Mouse (Mus musculus) right cerebral cortex, postnatal 10 days (tissue): ENCODE data around the gene Clcn6.
"Not testable (repeated sequence)": the region's sequence is repeated elsewhere in the genome, so short reads cannot be mapped to it uniquely, and the experiment has no call there.

ENCODE experiments used
- DNase-seq, 2 experiments: peaks; one replicate each; pipeline ENCODE4 v3.0.0; 2021; ENCODE audit warnings: low spot score in 2 of 2

The Clcn6 gene

DNA sequence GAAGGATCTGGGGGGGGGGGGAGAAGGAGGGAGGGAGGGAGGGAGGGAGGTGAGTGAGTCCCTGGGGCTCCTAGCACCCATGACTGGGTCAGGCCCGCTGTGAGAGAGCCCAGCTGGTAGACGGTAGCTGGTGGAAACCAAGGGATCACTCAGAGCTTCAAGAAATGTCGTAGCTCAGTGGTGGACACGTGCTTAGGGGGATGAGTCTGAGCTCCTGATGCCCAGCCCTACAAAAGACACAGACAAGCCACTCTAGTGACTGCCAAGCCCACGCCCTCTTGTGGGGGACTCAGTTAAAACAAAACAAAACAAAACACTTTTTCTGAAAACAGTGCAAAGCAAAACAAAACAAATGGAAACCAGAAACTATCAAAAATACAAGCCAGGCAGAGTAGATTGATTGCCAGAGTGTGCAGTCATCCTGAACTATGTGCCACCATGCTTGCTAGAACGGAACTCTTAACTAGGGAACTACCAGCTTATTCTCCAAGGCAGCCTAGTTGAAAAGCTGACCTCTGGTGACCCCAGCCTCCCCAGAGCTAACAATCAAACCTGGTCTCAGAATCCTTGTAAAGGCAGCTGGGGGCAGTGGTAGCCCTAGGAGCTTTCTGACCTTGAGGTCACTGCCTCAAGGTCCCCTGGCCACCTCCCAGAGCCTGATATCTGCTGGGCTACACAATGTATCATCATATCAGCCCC, 27.2 kb upstream of the Clcn6 start:
- DNase-seq = no peak

DNA sequence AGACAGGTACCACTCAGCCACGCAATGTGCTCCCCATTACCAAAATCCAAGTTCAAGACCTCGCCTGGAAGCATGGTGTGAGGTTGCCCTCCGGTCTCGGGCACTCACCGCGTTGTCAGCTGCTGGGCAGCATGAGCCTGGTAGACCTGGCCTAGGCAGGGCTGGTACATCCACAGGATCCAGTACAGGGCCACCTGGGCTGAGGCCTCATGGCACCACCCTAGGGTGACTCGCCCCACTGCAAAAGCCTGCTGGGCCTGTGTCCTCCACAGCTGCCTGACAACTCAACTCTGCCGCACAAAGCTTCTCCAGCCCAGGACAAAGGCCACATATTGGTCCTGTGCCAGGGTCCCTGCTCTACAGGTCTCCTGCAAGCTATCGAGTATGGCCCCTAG, 22.5 kb upstream of the Clcn6 start:
- no peak for DNase-seq

DNA sequence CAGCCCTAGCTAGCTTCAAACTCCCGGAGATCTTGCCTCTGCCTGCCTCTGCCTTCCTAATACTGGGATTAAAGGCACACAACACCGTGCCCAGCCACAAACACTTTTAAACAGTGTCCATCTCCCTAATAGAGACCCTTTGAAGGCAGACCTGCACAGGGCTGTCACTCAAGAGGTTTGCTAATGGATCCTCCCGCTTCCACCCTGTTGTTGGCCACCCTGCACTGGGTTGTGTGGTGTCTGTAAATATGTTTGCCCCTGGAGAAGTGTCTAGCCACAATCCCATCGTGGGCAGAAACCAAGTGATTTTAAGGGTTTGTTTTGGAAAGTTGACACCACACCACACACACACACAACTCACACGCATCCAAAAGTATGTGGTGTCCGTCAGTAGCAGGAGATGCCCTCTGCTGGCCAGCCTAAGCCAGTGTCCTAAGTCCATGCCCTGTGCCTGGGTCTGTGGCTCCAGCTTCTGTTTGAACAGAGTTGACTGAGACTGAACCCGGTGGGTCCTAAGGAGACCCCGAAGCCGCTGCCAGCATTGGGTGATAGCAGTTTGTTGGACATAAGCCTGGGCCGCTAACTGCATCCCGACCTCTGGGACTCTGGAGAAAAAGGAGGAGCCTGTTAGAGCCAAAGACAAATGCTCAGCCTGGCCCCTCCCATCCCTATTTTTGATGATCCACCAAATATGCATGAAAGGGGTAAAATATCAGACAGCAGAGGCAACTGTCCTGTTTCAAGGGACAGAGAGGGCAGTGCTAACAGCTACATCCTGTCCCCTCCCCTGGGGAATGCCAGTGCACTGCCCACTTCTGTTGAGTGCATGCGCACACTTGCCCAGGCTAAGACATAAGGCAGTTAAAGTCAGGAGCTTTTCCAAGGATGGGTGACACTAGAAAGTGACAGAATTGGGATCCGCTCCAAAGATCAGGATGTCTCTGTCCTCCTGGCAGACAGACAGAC, 21.8 kb upstream of the Clcn6 start:
- no peak for DNase-seq

DNA sequence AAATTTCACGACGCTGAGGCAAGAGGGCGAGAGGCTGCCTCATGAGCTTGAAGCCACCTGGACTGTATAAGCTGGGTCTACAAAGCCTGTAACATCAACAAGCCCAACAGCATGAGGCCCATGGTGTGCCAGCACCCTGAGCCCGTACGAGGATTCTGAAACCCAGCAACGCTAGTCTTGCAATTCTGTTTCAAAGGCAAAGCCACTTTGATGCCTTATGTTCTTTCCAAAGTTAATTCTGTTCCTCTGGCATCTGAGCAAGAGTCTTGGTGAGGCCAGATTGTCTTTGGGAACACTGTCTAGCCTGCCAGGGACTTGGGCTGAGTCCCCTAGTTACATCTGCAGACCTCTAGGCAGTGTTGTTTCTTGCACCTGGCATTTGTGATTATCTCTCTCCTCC, 20.4 kb upstream of the Clcn6 start:
- DNase-seq = peak in 1 of 2 experiments; percentile 73

DNA sequence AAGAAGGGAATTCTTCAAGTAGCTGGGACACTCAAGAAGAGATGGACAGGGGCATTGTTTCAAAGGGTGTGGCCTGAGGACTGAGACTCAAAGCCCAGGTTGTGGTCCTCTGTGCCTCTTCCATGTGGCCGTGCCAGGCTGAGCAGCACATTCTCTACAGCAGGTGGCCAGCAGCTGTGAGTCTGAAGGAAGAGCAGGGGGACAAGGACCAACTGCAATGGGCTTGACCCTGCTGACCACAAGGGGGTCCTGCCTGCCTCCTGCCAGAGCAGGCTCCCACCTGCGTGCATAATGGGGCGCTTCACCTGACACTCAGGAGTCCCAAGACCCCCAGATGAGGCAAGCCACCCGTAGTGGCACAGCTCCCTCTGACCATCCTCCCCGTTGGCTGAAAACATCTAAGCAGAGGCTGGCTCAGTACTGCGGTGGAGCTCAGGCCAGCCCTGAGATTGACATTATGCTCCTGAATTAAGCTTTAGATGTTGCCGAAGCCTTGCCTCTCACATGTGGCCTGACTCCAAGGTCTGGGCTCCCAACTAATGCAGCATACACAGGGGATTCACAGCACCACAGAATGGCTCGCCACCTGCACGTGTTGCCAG, 19.7 kb upstream of the Clcn6 start:
- DNase-seq = no peak

DNA sequence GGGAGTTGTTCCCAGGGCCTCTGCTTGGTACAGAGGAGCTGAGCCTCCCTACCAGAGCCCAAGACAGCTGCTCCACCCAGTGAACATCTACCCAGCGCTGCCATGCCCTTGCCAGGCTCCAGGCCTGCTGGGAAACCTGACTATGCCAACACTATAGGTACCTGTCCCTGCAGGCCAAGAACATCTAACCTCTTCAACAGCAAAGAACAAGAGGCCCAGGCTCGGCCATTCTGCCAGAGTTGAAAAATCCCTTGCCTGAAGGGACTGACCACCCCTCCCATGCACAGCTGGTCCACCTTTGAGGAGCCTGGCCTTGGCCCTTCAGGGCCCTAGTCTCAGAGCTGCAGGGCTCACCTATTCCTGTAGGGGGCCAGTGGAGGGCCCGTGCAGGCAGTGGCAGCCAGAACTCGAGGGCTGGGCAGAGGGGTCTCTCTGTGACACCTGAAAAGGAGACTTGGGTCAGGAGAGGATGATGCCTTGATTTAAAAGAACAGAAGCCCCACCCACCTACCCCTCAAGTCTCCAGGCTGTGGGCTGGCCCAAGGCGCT, 19.1 kb upstream of the Clcn6 start:
- no peak for DNase-seq

DNA sequence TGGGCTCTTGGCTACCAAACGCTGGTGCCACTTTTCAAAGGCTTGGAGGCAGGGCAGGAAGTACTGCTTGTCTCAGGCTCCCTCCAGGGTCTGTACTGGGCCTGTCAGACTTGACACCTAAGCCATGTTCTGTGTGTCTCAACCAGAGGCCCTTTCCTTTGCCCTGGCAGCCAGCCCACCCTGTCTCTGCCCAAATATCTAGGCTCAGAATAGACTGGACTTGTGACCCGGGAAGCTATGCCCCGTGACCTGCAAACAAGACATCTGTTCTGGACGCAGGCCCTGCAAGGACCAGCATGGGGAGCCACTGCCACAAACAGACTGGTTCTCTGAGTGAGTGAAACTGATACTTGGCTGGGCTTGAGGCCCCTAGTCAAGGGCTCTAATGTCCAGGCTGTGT, 18.2 kb upstream of the Clcn6 start:
- DNase-seq = no peak

DNA sequence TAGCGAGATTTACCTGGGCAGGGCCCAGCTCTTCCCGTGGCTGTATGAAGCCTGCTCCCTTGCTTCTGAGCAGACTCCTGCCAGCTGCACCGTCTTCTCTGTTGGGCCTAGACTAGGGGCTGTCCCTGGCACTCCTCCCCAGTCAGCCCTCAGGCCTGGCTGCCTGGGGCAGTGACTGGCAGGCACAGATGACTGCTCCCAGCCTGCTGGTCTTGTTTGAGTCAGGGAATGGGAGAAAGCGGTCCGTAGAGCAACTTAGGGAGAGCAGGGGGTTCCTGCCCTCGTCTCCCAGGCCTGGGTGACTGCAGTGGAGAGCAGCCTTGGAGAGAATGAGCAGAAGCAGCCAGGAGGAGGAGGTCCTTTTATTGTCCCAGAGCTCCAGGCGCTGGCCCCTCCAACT, 17.6 kb upstream of the Clcn6 start:
- no peak for DNase-seq

DNA sequence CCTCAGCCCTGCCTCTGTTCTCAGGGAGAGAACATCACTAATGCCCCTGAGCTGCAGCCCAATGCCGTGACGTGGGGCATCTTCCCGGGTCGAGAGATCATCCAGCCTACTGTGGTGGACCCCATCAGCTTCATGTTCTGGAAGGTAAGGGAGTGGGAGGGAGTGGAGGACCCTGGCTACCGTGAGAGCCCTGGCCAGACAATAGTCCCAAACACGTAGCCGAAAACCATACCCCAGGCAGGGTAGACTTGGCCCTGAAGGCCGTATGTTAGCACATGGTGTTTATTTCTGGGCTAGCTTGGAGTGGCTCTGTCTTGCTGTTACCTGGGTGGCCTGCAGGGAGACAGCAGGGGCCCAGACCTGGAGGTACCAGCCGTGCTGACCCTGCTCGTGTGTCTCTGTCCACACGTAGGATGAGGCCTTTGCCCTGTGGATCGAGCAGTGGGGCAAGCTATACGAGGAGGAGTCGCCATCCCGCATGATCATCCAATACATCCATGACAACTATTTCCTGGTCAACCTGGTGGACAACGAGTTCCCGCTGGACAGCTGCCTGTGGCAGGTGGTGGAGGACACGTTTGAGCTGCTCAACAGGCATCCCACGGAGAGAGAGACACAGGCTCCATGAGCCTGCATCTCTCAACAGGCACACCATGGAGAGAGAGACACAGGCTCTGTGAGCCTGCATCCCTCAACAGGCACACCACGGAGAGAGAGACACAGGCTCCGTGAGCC, 16.5 kb upstream of the Clcn6 start:
- no peak for DNase-seq

DNA sequence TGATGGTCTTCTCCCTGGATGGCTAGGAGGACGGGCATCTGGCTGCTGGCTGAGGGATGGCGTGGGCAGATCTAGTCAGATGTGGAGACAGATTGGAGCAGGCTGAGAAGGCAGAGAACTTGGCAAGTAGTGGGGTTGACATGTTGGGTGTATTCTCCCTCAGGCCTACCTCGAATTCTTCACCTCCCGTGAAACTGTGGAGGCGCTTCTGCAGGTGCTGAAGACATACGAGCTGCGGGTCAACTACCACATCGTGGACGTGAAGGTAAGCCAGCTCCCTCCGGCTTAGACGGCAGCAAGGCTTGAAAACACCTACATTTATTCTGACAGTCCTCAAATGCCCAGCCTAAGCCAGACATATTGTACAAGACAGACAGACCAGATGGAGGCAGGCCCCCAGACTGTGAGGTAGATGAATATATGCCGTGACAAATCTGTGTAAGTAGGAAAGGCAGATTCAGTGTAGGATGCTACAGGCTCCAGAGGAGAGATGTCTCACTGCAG, 14.8 kb upstream of the Clcn6 start:
- peak; percentile 72 to 82 for DNase-seq

DNA sequence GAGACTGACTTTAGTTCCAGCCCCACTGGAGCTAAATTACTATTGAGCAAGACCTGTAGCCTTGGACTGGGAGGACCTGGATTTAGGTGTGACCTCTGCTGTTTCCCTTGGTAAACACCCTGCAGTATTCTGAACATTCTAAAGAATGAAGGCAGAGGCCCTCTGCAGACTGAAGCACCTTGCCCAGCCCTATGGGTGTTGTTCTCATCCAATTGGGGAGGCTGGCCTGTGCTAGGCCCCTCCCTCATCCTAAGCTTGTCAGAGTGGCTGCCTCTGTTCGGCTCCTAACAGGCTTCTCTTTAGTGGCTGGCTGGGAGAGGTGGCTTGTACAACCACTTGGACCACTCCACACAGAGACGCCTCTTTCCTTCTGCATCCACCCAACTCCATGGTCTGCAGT, 14.4 kb upstream of the Clcn6 start:
- DNase-seq = no peak

DNA sequence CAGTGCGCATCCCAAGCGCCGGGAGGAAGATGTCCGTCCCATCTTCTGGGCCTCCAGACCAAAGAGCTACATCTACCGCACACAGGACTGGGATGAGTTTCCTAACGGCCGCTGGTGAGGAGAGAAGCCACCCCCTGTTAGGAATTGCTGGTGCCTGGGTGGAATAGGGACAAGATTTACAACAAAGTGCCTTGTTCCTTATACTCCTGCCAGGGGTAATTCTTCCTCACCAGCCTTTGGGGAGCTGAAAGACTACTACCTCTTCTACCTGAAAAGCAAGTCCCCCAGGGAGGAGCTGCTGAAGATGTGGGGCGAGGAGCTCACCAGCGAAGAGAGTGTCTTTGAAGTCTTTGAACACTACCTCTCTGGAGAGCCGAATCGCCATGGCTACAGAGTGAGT, 13.3 kb upstream of the Clcn6 start:
- no peak for DNase-seq

DNA sequence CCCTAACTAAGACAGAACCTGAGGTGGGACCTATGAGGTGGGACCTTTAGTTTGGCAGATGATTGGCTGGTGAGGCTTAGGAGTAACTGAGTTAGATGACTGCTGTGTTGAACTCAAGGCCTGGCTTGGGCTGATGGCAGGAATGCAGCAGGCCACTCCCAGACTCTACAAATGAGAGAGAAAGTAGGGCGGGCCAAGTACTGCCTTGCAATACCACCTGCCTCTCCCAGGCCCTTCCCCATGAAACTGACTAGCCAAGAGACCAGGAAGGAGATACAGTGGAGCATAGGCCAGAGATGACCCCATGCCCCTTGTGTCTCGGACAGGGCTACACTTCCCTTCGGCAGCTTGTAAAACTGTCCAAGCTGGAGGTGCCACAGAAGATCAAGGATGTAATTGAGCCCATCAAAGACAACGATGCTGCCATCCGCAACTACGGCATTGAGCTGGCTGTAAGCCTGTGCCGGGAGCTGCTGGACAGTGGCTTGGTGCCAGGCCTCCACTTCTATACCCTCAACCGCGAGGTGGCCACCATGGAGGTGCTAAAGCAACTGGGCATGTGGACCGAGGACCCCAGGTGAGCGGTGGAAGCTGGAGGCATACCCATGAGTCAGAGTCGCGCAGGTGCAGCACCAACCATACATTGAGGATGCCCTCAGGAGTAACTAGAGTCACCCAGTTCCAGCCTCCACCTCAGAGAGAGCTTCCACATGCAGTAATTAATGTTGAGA, 12.6 kb upstream of the Clcn6 start:
- no peak for DNase-seq

DNA sequence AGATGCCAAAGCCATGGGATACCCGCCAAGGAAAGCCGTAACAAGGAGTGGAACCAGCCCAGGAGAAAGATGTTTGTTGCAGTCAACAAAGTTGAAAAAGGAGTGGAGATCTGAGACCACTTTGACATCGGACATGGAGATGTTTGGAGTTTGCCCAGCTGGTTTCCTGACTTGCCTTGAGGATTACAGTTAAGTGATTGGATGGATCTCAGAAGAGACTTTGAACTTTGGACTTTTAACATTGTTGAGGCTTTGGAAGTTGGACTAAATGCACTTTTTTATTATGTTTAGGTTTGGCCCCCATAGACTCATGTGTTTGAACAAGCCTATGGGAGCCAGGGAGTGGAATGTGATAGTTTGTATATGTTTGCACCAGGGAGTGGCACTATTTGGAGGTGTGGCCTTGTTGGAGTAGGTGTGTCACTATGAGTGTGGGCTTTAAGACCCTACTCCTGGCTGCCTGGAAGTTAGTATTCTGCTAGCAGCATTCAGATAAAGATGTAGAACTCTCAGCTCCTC, 11.8 kb upstream of the Clcn6 start:
- DNase-seq = not testable (repeated sequence)

DNA sequence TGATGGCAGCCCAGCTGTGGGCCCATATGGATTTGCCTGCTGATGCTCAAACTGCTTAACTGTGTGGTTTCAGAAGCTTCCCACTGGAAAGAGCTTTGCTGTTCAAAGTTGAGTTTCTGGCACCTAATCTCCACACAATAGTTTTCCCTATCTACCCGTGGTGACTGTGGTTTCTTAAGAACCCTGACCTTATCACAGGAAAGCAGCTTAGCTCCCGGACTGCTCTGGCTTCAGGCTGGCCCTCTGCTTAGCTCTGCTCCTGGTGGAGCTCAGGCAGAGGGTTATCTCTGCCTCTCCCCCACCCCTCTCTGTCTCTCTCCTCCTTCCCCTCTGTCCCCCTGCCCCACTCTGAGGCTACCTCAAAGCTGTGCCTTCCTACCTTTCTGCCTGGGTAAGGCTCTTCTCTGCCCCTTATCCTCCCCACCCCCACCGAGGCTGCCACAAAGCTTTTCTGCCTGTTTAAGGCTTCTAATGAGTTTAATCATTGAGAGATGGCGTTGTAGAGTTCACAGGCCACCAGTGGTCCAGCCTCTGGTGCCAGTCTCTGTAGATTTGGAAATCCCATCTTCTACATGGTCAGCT, 7.9 kb upstream of the Clcn6 start:
- DNase-seq = no peak

DNA sequence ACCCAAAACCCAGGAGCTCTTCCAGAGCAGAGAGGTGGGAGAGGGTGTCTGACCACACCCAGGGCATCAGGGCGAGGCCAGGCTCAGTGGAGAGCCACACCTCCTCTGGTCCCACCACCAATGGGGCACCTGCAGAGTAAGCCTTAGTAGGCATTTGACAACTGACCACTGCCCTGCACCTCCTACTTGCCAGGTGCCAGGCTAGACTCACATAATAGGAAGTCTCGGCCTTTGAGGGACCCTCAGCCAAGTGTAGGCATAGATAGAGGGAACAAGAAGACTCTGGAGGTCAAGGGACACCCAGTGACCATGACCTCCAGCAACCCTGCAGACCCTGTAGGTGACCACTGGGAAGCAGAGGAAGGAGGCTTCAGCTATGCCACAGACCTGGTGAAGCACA, 5.5 kb upstream of the Clcn6 start:
- no peak for DNase-seq

DNA sequence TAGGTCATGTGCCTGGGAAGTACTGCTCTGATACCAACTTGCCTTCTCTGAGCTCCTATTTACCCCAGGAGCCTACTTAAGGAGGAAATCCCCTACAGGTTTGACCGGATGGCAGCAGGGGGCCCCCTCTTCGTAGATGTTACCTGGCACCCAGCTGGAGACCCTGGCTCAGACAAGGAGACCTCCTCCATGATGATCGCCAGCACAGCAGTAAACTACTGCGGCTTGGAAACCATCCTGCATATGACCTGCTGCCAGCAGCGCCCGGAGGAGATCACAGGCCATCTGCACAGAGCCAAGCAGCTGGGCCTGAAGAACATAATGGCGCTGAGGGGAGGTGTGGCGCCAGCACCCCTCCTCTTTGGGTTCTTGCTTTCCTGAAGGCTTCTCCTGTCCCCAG, 4.7 kb upstream of the Clcn6 start:
- DNase-seq = not testable (repeated sequence)

DNA sequence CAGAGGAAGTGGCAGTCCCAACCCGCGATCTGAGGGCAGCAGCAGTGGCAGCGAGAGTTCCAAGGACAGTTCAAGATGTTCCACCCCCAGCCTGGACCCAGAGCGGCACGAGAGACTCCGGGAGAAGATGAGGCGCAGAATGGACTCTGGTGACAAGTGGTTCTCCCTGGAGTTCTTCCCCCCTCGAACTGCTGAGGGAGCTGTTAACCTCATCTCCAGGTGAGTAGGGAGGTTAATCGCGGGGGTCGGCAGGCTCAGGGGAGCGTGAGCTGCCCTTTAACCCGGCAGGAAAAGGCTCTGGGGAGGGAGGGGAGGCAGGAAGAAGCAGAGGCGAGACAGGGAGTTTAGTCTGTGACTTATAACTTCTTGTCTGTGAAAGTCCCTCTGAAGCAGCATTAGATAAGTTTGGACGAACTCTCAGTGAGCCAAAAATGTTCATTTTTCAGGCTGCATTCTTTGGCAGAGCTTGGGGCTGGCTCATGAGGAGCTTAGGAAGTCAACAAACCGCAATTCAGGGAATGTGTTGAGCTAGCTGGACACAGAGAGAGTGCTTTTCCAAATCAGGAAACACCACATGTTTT, 3.1 kb upstream of the Clcn6 start:
- DNase-seq = peak in 1 of 2 experiments; percentile 58

DNA sequence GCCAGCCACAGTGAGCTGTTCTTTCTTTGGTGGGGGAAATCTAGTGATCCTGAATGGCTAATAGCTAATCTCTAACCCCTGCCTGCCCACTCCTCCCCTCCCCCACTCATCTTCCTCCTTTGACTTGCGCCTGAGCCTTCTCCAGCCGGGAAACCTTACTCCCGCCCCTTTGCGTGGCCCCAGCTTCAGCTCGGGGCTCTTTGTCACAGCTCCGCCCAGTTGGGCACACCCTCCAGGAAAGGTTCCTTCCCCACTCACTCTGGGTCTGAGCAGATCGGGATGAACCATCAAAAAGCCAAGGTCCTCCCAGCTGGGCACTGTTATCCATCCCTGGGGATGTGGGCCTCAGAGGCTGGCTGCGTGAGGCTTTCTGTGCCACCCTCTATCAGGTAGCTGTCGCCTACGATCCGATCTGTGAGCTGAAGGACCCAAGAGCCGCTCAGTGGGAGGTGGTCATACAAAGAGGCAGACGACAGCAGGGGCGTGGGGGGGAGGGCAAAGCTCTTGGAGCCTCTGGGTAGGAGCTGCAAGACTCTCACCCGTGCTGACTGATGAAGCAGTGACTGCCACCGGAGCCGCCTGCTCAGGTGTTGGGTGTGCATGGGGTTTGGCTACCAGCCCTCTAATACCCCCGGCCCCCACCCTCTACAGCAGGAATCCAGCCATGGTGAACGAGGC, 2.5 kb upstream of the Clcn6 start:
- DNase-seq = peak; percentile 65 to 66
